Mouse (Mus musculus): Measurements from ENCODE around the gene Ttc22. TPM values are rescaled to one million over a fixed set of nuclear protein-coding genes. Genes with fewer than 3 reads are reported as not detected.
A peak's percentile ranks its signal among the peaks of the same experiment; 100 is the strongest.

The Ttc22 gene
- polyA plus RNA-seq, 1 experiment from 2014 or later, result 1.7 TPM

DNA sequence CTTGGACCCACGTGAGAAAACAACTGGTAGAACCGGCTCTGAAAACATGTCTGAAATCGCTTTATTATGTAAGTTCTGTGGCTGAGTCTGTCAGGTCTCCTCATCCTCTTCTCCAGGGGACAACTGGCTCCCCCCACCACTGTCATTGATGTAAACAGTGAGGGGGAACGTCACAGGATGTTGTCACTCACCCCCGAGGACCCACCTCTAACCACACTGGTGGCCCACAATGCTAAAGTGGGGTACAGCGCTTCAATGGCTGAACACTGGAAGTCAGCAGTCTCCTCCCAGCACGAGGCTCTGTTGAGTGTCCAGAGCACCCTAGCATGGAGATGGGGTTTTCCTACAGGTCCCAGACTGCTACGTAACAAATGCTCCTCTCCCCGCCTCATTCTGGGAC, 31.4 kb upstream of the Ttc22 start:
- peaks cover 20% of the 10 kb centered on the region for H3K36me3 ChIP-seq (ENCODE audit: control insufficient read depth, insufficient read depth, low read length)

DNA sequence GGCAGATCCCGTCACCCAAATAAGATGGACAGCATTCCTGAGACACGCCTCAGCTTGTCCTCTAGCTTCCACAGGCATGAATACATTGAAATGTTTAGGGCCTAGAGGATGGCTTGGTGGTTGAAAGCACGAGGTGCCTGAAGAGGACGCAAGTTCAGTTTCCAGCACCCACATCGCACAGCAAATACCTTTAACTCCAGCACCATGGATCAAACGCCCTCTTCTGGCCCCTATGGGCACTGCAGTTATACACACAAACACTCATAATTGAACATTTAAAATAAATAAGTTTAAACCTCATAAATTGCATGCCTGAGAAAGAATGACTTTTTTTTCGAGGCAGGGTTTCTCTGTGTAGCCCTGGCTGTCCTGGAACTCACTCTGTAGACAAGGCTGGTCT, 28.6 kb upstream of the Ttc22 start:
- 65% methylated on average over 7 of the region's 7 CpGs for WGBS

More for the DNA sequence above, 31.4 kb upstream of the Ttc22 start:
- Histone ChIP-seq H3K4me1 (ENCODE audit: control insufficient read depth, insufficient read depth, low read length) (no peaks in the 10 kb centered on the region), H3K27ac (ENCODE audit: low read depth, low read length) (no peak overlapping the region), H3K9me3 (ENCODE audit: control insufficient read depth, low read length) (no peaks in the 10 kb centered on the region), H3K9ac (replicated peaks; ENCODE audit: low read depth, low read length) (no peak overlapping the region), H3K4me3 (ENCODE audit: low read depth, low read length) (no peak overlapping the region), H3K27me3 (ENCODE audit: control insufficient read depth, insufficient read depth, low read length) (no peaks in the 10 kb centered on the region), H3K4me2 (ENCODE audit: low read depth, low read length) (no peak overlapping the region)
- ATAC-seq (ENCODE audit: low read depth), result no peak
- WGBS, result 88% methylated on average over 9 of the region's 9 CpGs

DNA sequence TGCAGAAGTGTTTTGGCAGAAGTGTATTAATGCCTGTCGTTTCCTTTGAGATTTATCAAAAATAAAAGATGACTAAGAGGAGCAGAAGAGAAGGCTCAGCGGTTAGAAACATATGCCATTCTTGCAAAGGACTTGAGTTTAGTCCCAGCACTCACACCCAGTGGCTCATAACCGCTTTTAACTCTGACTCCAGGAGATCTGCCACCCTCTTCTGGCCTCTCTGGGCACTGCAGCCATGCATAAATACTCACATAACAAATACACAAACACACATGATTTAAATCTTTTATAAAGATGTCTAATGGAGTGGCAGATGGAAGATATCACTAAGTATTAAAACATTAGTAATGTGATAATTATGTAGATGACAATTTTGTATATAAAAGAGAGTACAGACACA, 26.0 kb upstream of the Ttc22 start:
- WGBS, result 68% methylated on average over 3 of the region's 3 CpGs
- no peak overlapping the region for H3K4me3 ChIP-seq (ENCODE audit: low read depth, low read length)
- no peak overlapping the region for H3K4me2 ChIP-seq (ENCODE audit: low read depth, low read length)
- H3K27me3 ChIP-seq (ENCODE audit: control insufficient read depth, insufficient read depth, low read length), result no peaks in the 10 kb centered on the region
- H3K27ac ChIP-seq (ENCODE audit: low read depth, low read length), result no peak overlapping the region
- no peaks in the 10 kb centered on the region for H3K9me3 ChIP-seq (ENCODE audit: control insufficient read depth, low read length)
- no peak for ATAC-seq (ENCODE audit: low read depth)
- H3K36me3 ChIP-seq (ENCODE audit: control insufficient read depth, insufficient read depth, low read length), result no peaks in the 10 kb centered on the region
- H3K4me1 ChIP-seq (ENCODE audit: control insufficient read depth, insufficient read depth, low read length), result no peaks in the 10 kb centered on the region
- H3K9ac ChIP-seq (replicated peaks; ENCODE audit: low read depth, low read length), result no peak overlapping the region

More for the DNA sequence above, 28.6 kb upstream of the Ttc22 start:
- Histone ChIP-seq H3K27me3 (ENCODE audit: control insufficient read depth, insufficient read depth, low read length) (no peaks in the 10 kb centered on the region), H3K4me3 (ENCODE audit: low read depth, low read length) (no peak overlapping the region), H3K9me3 (ENCODE audit: control insufficient read depth, low read length) (no peaks in the 10 kb centered on the region), H3K4me2 (ENCODE audit: low read depth, low read length) (no peak overlapping the region), H3K36me3 (ENCODE audit: control insufficient read depth, insufficient read depth, low read length) (no peaks in the 10 kb centered on the region; the same call in 1 of the 2 replicates), H3K27ac (ENCODE audit: low read depth, low read length) (no peak overlapping the region), H3K4me1 (ENCODE audit: control insufficient read depth, insufficient read depth, low read length) (no peaks in the 10 kb centered on the region), H3K9ac (replicated peaks; ENCODE audit: low read depth, low read length) (no peak overlapping the region)
- no peak for ATAC-seq (ENCODE audit: low read depth)

DNA sequence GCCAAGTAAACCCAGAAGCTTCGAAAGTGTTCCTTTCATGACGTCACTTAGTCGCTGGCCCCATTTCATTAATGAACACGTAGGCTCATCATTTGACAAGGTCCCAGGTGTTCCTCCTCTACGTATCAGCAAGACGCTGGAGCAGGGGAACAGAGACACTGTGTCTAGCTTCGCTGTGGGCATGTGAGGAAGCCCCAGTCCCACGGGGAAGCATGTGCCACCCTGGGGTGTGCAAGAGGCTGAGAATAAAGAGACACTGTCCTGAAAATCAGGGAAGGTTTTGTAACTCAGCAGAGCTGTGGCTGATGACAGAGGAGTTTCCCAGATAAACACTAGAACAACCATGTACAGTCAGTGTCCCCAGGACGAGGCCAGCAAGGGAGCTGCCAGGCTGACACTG, 25.2 kb upstream of the Ttc22 start:
- no peak overlapping the region for H3K4me3 ChIP-seq (ENCODE audit: low read depth, low read length)
- no peak overlapping the region for H3K9ac ChIP-seq (replicated peaks; ENCODE audit: low read depth, low read length)
- H3K27ac ChIP-seq (ENCODE audit: low read depth, low read length), result no peak overlapping the region
- 79% methylated on average over 9 of the region's 9 CpGs for WGBS
- no peaks in the 10 kb centered on the region for H3K9me3 ChIP-seq (ENCODE audit: control insufficient read depth, low read length)
- no peak overlapping the region for H3K4me2 ChIP-seq (ENCODE audit: low read depth, low read length)
- H3K36me3 ChIP-seq (ENCODE audit: control insufficient read depth, insufficient read depth, low read length), result no peaks in the 10 kb centered on the region
- ATAC-seq (ENCODE audit: low read depth), result no peak
- H3K4me1 ChIP-seq (ENCODE audit: control insufficient read depth, insufficient read depth, low read length), result no peaks in the 10 kb centered on the region
- H3K27me3 ChIP-seq (ENCODE audit: control insufficient read depth, insufficient read depth, low read length), result no peaks in the 10 kb centered on the region

DNA sequence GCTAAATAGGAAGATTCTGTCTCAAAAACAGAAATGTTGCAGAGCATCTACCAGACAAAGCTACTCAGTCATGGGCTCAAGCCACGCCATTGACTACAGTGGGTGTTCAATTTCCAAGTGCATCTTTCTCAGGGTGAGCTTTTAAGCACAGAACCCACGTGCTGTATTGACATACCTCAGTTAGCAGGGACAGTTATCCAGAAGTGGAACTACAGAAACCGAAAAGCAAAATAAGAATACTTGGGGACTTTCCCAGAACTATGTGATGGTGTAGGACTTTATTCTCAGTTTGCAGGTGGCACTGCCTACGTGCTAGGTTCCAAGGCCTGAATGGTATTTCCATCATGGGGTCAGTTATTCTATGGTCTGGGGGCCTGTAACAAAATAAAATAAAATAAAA, 24.5 kb upstream of the Ttc22 start:
- Histone ChIP-seq H3K9me3 (ENCODE audit: control insufficient read depth, low read length) (no peaks in the 10 kb centered on the region), H3K4me3 (ENCODE audit: low read depth, low read length) (no peak overlapping the region), H3K9ac (replicated peaks; ENCODE audit: low read depth, low read length) (no peak overlapping the region), H3K4me1 (ENCODE audit: control insufficient read depth, insufficient read depth, low read length) (no peaks in the 10 kb centered on the region), H3K4me2 (ENCODE audit: low read depth, low read length) (no peak overlapping the region), H3K27ac (ENCODE audit: low read depth, low read length) (no peak overlapping the region), H3K36me3 (ENCODE audit: control insufficient read depth, insufficient read depth, low read length) (no peaks in the 10 kb centered on the region), H3K27me3 (ENCODE audit: control insufficient read depth, insufficient read depth, low read length) (no peaks in the 10 kb centered on the region)
- WGBS, result 91% methylated on average over 4 of the region's 4 CpGs
- ATAC-seq (ENCODE audit: low read depth), result no peak

DNA sequence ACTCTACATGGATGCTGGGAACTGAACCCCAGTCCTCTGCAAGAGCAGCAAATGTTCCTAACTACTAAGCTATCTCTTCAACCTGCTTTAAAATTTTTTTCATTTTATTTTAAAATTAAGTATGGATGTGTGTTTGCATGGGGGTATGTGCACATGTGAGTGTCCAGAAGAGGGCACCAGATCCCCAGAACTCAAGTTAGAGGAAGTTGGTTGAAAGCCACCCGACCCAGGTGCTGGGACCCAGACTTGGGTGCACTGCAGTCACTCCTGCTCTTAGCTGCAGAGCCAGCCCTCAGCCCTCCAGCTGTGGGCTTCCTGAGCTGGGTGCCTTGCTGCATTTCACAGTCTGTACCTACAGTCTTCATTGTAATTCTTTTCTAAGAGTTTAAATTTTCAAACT, 22.8 kb upstream of the Ttc22 start:
- no peaks in the 10 kb centered on the region for H3K4me1 ChIP-seq (ENCODE audit: control insufficient read depth, insufficient read depth, low read length)
- H3K27me3 ChIP-seq (ENCODE audit: control insufficient read depth, insufficient read depth, low read length), result no peaks in the 10 kb centered on the region
- ATAC-seq (ENCODE audit: low read depth), result no peak
- WGBS, result 53% methylated on average over 1 of the region's 1 CpGs
- no peak overlapping the region for H3K4me3 ChIP-seq (ENCODE audit: low read depth, low read length)
- H3K36me3 ChIP-seq (ENCODE audit: control insufficient read depth, insufficient read depth, low read length), result no peaks in the 10 kb centered on the region
- no peak overlapping the region for H3K27ac ChIP-seq (ENCODE audit: low read depth, low read length)
- H3K9me3 ChIP-seq (ENCODE audit: control insufficient read depth, low read length), result no peaks in the 10 kb centered on the region
- no peak overlapping the region for H3K4me2 ChIP-seq (ENCODE audit: low read depth, low read length)
- no peak overlapping the region for H3K9ac ChIP-seq (replicated peaks; ENCODE audit: low read depth, low read length)

DNA sequence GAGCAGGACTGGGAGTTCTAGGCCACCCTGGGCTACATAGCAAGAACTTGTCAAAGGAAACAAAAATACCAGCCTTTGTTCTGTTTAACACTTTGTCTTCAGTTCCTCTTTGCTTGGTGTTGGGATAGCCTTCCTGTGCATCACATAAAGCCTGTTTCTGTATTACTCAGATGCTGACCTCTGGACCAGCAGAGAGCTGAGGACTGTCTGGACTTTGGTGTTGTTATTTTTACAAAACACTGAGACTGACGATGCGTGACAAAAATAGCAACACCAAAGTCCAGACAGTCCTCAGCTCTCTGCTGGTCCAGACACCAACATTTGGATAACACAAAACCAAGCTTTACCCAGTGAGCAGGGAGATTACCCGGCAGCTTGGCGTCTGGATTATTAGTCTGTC, 21.5 kb upstream of the Ttc22 start:
- Histone ChIP-seq H3K4me3 (ENCODE audit: low read depth, low read length) (no peak overlapping the region), H3K9me3 (ENCODE audit: control insufficient read depth, low read length) (no peaks in the 10 kb centered on the region), H3K4me1 (ENCODE audit: control insufficient read depth, insufficient read depth, low read length) (no peaks in the 10 kb centered on the region), H3K27me3 (ENCODE audit: control insufficient read depth, insufficient read depth, low read length) (no peaks in the 10 kb centered on the region), H3K9ac (replicated peaks; ENCODE audit: low read depth, low read length) (no peak overlapping the region), H3K36me3 (ENCODE audit: control insufficient read depth, insufficient read depth, low read length) (no peaks in the 10 kb centered on the region), H3K27ac (ENCODE audit: low read depth, low read length) (no peak overlapping the region), H3K4me2 (ENCODE audit: low read depth, low read length) (no peak overlapping the region)
- WGBS, result 85% methylated on average over 4 of the region's 4 CpGs
- no peak for ATAC-seq (ENCODE audit: low read depth)

DNA sequence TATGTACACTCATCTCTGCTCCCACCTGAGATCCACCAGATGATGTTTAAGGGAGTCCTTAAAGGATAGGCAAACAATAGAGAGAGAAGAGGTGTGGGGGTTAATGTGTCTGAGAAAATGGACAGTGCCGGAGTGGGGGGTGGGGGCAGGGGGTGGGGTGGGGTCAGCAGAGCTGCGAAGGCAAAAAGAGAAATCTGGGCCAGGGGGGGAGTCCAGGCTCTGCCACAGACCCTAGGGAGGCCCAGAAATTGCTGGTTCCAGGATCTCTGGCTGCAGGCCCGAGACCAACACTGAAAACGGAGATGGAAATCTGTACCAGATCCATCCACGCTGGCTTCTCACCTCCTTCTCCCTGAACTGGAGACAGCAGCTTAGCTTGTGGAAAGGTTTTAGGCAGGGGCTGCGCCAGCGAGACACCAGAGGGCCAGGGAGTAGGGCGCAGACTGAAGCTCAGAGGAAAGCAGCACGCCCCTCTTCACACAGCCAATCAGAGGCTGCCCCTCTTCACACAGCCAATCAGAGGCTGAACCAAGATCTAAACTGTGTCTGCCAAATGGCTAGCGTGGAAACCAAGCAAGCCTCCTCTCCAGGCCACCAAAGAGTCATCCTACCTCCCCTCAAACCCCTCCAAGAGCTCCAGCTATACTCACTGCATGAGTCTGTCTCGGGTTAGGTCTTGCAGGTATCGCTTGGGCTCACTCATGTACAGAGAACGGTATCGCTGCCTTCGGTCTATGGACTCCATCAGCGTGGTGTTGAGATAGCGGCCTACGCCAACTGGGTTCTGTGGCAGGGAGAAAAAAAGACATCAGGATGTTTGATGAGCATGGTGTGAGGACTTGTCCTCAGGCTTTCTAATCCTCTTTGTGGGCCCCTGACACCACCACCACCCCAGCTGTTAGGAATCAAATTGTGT, 15.3 kb upstream of the Ttc22 start:
- peak; percentile 91 for ATAC-seq (ENCODE audit: low read depth)
- Histone ChIP-seq H3K4me2 (ENCODE audit: low read depth, low read length) (peak overlapping the region; percentile 17), H3K9me3 (ENCODE audit: control insufficient read depth, low read length) (no peaks in the 10 kb centered on the region), H3K4me1 (ENCODE audit: control insufficient read depth, insufficient read depth, low read length) (no peaks in the 10 kb centered on the region), H3K36me3 (ENCODE audit: control insufficient read depth, insufficient read depth, low read length) (no peaks in the 10 kb centered on the region), H3K9ac (replicated peaks; ENCODE audit: low read depth, low read length) (no peak overlapping the region), H3K27ac (ENCODE audit: low read depth, low read length) (no peak overlapping the region), H3K4me3 (ENCODE audit: low read depth, low read length) (0 out of 2 replicates have a peak overlapping the region, but pooled peaks have one; percentile 0), H3K27me3 (ENCODE audit: control insufficient read depth, insufficient read depth, low read length) (no peaks in the 10 kb centered on the region)
- WGBS, result 42% methylated on average over 18 of the region's 18 CpGs

DNA sequence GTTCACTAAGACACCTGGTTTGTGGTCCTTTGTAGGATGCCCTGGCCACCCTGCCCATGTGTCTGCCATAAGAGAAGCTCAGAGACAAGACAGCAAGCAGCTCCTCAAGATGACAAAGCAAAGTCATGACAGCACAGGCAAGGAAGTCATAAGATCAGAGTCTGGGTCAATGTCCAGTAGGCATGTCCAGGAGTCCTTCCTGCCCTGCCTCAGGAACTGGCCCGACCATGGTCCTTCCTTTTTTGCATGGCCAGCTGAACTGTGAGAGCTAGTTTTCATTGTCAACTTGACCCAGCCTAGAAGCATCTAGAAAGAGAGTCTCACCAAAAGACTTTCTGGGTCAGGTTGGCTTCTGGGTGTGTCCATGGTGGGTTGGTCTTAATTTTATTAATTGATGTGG, 14.3 kb upstream of the Ttc22 start:
- ATAC-seq (ENCODE audit: low read depth), result no peak
- Histone ChIP-seq H3K27me3 (ENCODE audit: control insufficient read depth, insufficient read depth, low read length) (no peaks in the 10 kb centered on the region), H3K27ac (ENCODE audit: low read depth, low read length) (no peak overlapping the region), H3K4me3 (ENCODE audit: low read depth, low read length) (no peak overlapping the region), H3K4me2 (ENCODE audit: low read depth, low read length) (no peak overlapping the region), H3K4me1 (ENCODE audit: control insufficient read depth, insufficient read depth, low read length) (no peaks in the 10 kb centered on the region), H3K36me3 (ENCODE audit: control insufficient read depth, insufficient read depth, low read length) (no peaks in the 10 kb centered on the region), H3K9me3 (ENCODE audit: control insufficient read depth, low read length) (no peaks in the 10 kb centered on the region), H3K9ac (replicated peaks; ENCODE audit: low read depth, low read length) (no peak overlapping the region)
- 100% methylated on average over 1 of the region's 1 CpGs for WGBS

Measured in neural tube, embryonic 14.5 days (tissue).